Mouse (Mus musculus) cerebellum, adult 11 months (tissue): ENCODE results near the gene Fbrsl1.
A peak's percentile ranks its signal among the peaks of the same experiment; 100 is the strongest.
"Not testable (repeated sequence)": the region's sequence is repeated elsewhere in the genome, so short reads cannot be mapped to it uniquely, and the experiment has no call there.

Experiments
- DNase-seq: peaks from one replicate; pipeline ENCODE4 v3.0.0; 2022

Gene Fbrsl1

DNA sequence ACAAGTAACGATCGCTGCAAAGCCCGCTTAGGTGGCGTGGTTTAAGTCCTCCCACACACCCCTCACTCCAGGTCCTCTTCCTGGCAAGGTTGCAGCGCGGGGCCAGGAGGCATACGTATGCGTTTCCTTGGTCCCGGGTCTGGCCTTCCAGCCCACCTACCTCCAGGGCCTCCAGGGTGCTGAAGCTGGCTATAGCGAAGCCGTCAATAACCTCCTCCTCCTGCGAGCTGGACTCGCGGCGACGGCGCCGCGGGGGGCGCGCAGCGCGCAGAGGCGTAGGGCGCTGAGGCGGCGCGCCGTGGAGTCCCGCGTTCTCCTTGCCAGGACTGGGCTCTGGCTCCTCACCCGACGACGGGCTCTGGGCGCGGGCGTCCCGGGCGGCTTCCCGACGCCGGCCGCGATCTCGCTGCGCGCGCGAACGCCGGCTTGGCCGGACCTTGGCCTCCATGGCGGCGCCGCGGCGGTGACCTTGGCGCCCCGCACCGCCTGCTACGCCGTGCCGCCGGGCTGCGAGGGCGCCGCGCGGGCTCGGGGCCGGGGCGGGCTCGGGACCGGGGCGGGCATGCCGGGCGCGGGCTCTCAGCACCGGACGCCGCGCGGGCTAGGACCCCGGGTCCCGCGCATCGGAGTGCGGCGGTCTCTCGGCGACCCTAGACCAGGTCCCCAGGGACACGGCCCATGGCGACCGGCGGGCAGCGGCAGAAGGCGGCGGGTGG, 425 bp downstream of the Fbrsl1 start:
- DNase-seq: peak; percentile 47

DNA sequence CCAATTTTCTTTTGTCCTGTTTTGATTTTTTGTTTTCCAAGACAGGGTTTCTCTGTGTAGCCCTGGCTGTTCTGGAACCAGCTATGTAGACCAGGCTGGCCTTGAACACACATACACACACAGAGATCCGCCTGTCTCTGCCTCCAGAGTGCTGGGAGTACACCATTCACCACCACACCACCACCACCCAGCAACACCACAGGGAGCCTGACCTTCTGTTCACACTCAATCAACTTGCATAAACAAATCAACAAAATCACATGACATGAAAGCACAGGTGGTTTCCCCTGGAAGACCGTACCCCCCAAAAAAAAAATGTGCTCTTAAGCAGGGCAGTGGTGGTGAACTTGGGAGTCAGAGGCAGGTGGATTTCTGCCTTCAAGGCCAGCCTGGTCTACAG, 3.8 kb downstream of the Fbrsl1 start:
- DNase-seq: no peak

DNA sequence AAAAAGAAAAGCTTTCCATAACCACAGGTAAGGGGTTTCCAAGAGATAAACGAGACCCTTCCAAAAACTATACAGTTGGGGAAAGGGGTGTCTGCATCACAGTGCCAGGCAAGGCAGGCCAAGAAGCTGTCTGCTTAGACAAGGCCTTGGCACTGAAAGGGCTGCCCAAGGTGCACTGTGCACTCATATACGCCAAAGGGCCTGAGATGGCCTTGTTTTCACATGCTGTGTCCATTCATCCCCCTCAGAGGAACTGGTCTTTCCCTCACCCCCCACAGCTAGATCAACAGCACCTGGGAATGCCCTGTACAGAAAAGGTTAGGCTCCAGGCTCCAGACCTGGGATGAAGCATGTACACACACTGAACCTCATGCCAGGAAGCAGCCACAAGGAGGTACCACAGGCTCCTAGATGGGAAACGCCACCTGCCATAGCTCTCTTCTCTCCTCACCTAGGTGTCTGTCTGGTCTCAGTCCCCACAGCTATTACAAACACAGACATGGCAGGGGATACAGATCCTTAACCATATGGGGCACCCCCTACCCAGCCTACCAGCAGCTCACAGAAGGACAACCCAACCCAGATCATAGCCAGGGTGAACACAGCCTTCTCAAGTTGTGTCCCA, 5.2 kb downstream of the Fbrsl1 start:
- no peak for DNase-seq

DNA sequence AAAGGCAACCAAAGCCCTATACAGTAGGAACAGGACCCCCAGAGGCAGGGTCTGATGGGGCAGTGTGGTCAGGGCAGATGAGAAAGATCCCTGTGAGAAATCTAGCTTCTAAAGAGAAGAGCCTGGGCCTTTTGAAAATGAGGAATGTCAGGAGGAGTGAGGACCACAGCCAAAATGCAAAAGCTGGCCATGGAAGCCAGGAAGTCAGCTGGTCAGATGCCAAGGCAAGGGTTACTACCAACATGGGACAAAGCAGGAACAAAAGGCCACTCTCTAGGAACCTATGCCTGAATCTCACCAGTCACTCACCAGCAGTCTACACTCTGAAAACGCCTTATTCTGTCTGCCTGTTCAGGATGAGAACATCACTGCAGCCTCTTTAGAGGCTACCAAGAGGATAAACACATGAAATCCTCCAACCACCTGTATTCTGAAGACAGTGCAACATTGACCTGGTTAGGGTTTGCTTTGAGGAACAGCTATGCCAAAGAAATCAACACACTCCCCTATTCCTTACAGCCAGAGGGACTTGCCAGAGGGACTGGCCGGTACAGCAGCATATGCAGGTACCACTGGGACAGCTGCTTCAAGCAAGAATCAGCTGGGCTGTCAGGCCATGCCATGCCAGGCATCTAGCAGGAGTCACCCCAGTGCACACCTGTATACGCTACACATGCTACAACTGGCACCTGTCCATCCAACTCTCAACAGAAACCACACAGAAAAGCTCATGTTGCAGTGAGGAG, 8.6 kb downstream of the Fbrsl1 start:
- peak; percentile 66 for DNase-seq

DNA sequence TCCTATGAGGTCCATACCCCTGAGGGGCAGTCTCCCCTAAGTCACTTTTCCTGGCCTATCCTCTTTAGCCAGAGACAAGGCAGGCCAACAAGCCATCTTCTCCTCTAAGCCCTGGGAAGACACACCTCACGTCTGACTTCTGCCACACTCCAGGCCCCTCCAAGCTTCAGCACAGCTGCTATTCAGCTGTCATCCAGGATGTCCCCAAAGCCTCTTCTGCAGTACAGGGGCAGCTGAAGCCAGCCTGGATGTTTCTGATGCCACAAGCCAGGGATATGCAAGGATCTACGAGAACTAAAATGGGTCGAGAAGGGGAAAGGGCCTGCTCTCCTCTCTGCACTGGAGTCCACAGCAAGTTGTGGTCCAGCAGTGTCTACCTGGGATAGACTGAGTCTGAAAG, 9.7 kb downstream of the Fbrsl1 start:
- no peak for DNase-seq

DNA sequence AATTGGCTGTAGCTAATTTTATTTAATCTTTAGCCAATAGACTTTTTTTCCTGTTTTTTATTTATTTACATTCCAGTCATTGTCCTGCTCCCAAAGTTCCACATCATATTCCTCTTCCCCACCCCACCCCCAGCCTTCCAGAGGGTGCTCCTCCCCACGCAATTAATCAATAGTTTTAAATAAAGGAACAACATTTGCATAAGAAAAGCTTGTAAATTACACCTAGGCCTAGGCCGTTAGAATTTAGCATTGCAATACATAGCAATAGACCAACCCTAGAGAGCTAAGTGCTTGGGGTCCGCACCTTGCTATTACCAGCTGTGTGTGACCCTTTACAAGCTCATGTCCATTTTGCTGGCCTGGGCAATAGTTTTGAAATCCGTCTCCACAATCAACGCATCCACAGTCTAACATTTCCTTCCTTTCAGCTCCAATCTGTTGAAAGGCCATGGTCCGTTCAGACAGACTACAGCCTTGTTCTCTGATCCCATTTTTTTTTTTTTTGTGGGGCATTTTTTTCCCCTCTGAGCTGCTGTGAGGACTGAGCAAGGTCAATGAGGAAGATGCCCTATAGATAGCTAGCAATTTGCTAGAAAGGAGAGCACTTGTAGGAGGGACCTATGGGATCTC, 10.6 kb downstream of the Fbrsl1 start:
- DNase-seq: no peak

DNA sequence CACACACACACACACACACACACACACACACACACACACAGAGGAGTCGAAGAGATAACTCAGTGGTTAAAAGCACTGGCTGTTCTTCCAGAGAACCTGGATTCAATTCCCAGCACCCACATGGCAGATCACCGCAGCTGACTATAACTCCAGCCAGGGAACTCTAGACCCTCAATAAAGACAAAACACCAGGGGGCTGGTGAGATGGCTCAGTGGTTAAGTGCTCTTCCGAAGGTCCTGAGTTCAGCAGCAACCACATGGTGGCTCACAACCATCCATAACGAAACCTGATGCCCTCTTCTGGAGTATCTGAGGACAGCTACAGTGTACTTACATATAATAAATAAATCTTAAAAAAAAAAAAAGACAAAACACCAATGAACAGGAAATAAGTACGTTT, 12.1 kb downstream of the Fbrsl1 start:
- DNase-seq: not testable (repeated sequence)

DNA sequence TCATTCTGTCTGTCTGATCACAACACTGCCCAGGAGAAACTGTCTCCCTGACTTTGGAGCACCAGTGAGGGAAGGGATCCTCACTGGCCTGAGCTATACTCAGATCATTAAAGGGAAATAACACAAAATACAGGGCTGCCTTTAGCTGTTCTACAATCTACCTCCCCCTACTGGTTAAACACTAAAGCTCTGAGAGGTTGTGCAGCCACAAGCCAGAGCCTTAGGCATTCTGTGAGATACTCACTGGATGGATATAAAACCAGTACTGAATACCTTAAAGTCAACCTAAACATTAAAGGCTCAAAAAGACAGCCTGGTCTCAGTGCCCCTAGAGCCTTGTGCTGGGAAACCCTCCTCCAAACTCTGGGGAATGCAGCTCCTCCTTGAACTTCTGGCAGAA, 13.5 kb downstream of the Fbrsl1 start:
- DNase-seq: no peak

DNA sequence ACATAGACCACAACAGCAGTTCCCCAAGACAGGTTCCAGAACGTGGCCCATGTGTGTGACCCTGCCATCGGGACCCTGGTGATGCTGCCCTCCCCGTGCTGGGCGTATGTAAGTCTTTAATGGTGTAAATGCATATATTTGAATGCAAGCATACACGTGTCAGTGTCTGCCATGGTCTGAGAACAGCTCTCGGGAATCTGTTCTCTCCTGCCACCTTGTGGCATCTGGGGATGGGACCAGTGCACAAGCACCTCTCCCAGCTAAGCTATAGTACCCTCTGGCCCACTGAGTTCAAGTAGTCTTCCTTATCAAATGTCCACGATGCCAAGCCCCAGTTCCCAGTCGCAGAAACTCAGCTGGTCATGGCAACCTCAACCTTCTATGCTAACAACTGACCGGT, 19.3 kb downstream of the Fbrsl1 start:
- DNase-seq: peak; percentile 69

DNA sequence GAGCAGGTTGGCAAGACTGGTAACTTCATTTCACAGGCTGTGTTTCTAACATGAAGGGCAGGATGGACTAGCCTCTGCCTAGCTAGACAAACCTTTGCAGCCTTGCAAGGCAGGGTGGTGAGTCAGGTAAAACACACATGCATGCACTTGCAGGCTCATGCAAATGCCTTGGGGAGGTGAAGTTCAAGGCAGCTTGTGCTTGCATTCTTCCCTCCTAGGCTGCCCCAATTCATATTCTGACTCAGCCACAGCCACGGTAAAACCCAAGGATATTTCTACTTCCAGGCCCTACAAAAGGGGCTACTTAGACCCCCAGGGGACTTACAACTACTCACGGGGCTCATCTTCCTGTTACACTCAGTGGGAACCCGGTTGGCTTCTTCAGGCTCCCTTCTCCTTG, 20.0 kb downstream of the Fbrsl1 start:
- no peak for DNase-seq

DNA sequence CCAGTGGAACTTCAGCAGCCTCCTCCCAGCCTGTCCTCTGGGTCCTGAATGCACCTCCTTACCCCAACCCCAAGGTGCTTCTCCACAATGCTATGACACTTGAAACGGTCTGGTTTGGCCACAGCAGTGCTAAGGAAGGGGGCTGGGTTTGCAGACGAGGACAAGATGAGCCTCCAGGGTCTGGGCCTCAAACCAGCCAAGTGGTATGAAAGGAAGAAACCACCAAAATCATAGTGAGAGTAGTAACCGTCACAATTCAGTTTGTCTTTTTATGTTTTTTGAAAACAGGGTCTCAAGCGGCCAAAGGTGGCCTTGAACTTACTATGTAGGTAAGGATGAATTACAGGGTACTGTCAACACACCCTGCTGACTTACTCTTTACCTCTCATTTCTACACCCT, 23.1 kb downstream of the Fbrsl1 start:
- no peak for DNase-seq

DNA sequence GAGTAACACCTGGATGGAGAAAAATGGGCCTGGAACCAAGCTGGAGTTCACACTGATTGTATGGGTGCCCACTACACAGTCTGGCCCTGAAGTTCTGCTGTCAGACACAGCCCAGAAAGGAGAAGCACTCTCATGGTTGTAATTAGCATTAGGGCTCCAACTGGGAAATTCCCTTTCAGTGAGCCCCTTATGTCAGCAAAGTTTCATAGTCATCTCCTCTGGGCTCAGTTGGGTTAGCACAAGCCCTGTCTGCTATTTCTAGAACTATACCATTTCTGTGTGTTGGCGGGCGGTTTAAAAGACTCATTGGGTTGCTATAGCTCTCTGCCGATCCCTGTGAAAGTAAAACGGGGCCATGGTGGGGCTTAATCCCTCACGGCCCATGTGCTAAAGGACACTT, 24.1 kb downstream of the Fbrsl1 start:
- DNase-seq: no peak

DNA sequence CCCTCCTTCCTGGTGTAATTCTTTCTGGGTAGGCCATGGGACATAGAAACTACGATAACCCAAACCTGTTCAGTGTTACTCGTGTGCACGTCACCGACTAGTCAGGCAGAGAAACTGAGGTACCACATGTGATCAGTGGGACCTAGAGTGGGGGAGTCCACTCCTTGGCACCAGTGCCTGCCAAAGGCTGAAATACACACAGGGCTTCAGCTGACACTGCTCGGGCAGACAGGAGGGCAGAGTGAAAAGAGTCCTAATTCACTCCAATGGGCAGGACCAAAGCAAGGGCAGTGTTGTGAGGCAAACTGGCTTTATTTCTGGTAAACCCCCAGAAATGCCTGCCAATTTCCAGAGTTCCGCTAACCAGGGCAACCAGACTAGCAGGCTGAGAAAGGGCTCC, 26.9 kb downstream of the Fbrsl1 start:
- DNase-seq: no peak

DNA sequence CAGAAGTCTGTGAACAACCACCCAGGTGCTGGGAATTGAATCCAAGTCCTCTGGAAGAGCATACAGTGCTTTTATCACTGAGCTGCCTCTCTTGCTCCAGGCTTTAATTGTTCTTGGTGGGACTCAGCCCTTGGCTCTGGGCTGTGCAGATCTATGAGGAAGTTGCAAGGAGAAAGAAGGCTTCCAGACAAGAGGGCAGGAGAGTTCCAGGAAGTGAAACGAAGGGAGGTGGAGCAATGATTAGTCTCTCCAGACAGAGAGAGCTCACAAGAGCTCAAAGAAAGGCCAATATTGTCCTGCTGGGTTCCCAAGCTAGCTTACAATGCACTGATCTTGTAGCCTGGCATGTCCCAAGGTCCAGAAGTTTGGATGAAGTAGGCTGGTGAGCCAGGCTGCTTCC, 27.4 kb downstream of the Fbrsl1 start:
- DNase-seq: no peak

DNA sequence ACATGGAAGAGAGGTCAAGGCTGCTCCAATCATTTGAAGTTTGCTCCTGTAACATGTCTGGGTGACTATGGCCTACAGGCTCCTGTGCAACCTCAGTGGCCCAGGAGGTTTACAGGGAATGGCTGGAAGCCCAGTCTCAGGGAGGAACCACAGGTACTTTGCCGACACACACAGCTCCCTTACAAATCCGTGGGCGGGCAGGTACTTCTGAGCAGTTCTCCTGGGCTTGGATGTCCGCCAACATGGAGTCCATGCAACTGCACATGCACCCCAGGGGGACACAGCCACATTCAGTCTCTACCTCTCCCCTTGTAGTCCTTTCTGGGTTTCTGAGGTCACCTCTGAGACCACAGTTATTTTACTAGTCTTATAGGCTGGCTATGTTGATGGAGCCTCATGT, 28.1 kb downstream of the Fbrsl1 start:
- no peak for DNase-seq

DNA sequence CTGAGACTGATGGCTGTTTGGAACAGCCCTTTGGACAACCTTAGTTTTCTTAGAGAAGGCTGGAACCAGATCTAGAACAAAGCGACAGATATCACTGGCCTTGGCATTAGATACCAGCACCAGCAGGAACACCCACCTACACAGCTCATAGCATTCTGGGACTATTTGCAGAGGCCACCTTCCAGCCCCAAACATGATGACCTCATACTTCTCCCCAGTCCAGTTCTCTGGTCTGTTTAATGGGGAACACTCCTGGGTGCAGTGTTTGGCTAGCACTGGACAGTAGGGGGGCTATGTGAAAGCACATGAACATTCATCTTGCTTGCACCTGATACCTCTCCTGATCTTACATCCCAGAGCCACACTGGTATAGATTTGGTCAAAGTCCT, 29.8 kb downstream of the Fbrsl1 start:
- DNase-seq: no peak

DNA sequence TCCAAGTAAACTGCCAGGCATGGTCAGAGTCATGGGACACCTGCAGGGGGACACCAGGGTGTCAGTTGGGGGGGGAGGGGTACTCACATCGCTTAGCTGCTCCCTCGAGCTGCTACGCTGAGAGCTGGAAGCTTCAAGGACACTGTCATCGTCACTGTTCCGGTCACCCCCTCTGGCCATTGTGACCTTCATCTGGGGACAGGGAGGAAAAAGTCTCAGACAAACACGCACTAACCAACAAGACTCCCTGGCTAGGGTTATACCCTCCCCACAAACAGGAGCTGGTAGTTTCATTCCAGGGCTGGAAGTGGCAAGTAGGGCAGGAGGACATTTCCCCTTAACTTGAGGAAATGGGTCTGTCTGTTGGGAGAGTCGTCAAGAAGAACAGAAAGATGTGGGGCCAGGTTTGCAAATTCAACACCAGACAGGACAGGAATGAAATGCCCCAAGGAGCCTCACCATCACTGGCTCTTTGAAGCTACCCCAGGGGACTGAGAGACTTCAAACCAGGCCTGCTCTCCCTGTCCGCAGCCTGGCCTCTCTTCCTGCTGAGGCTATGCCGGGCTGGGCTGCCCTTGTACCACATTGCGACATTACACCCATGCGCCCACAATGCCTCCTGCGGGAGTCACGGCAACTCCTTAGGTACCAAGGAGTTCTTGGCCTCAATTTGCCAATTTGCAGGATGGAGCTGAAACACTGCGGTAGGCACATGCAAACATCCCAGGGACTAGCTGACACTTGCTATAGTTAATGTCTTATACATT, 30.4 kb downstream of the Fbrsl1 start:
- DNase-seq: no peak

DNA sequence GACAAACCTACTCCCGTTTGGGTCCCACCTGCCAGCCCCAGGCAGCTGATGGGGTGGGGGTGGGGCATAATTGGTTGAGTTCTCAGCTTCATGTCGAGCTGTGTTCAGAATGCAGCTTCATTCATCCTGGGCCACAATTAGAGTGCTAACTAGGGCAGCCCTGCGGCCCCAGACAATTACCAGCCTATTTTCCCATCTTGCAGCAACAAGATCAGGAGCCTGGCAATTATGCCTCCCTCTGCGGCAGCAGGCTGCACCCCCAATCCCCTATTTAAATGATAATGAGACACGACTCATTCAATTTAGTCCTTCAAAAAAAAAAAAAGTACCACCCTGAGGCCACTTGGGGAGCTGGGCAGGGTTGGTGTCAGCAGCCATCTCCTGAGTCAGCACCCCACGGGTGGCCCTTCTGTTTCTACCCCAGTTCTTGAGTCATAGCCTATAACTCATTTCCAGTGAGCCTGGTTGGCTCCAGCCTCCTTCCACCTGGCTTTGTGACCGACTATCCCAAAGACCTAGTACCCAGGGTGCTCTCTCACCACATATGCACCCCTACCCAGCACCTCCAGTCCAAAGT, 31.4 kb downstream of the Fbrsl1 start:
- DNase-seq: peak; percentile 68

DNA sequence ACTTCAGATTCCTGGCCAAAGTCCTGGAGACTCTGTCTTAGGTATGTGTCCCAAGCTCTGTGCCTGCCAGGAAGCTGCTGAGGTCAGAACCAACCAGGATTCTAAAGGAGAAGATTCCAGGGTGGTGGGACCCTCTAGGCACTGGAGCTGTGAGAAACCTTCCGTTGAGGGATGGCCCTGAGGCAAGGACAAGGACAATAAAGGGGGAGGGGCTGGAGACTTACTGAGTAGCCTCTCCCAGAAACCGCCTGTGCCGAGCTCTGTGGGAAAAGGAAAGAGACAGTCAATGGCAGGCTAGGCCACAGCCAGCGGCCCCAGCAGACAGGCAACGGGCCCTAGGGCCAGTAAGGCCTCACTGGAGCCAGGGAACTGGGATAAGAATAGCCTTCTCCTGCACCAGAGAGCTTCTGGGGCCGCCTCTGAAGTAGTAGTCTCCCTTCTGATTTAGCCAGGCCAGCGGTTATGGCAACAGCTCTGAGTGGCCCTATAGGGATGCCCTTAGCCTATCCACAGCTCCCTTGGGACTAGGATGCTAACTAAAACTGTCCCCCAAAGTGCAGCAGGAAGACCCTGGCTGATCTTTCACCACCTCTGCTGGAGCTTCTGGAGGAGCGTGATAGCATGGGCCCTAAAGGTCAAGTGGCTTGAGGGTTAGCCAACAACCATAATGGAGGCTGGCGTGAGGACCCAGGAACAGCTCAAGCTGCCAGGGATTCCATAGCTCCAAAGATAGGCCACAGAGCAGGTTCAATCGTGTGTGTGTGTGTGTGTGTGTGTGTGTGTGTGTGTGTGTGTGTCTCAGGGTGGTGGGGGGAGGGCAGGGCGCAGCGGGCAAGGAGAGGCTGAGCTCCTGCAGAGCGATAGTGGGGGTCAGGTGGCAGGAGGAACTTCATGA, 32.2 kb downstream of the Fbrsl1 start:
- no peak for DNase-seq

DNA sequence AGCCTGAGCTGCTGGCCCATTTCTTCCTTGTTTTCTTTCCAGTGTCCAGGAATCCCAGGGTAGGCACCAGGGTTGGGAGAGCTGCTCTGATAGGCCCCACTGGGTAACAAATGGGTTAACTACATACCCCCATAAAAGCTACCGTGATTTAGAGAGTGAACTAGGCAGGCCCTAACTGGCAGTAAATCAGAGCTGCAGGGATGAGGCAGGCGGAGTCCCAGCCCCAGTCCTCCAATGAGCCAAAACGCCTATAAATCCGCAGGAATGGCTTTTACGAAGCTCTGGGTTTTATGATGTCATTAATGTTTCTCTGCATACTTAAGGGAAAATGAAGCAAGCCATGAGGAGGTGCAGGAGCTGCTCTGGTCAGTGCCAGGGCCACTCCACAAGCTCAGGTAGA, 33.3 kb downstream of the Fbrsl1 start:
- no peak for DNase-seq

DNA sequence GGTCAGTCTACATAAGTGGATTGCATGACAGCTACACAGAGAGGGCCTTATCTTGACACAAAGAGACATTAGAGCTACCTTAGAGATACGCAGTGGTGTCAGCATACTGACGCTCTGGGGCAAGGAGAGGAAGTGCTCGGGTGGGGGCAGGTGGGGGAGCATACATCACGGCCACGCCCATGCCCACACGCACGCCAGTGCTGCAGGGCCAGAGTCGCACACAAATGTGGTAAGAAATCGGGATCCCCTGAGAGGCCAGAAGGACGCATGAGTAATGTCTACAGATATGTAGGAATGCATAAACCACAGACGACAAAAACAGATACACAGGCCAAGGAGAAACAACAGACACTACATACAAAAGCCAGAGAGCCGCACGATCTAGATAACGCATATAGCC, 35.3 kb downstream of the Fbrsl1 start:
- DNase-seq: no peak

DNA sequence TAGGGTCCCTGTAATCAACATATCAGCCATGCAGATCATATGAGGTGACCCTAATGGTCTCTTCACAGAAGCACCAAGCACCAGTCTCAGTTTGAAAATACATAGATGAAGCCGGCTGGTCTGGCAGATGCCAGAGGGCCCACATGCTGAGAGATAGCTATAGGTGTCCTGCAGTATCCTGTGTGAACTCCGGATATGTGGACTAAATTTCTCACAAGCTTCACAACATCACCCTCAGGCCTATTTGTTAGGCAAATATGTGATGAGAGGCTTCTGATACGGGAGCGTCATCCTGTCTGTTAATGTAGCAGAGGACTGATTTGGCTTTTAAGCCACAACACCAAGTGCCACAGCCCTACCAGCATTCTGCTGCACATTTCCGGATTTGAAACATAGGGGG, 37.9 kb downstream of the Fbrsl1 start:
- DNase-seq: peak; percentile 52
